ENCODE assay signal across 8 mouse cellular contexts in the genomic region with DNA sequence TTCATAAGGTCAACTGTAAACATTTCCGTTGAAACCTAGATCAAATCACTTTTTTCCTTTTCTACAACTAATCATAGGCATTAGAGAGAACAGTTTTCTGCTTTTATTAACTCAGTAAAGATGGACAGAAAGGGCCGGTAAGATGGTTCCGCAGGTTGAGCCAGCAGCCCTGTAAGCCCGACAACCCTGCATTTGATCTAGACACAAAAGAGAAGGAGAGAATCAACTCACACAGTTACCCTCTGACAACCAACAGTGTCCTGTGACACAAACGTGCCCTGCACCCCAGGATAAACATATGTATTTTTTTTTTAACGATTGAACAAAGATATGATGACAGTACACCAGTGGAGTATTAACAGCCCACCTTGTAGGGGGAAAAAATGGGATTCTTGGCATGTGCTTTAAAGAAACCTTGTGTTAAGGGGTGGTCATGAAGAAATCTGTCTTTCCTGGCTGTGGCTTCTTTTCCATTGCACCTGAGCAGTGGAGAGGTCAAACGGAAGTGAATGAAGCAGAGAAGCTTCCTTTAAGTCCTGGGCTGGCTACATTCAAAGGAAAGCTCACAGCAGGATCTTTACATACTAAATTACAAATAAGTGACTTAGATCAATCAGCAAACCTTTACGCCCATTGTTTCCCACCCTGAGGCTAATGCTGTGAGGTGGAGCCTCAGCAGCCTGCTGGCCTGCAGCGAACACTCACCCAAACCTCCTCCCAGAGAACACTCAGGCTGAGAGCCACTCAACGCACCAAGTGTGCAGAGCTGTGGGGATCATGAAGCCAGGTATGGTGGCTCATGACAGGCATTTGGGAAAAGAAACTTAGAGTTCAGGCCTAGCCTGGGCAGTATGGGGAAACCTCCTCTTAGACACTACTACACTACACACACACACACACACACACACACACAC.
DNase-seq lines count a peak whose midpoint lies in the region; ATAC-seq lines count a peak whose summit lies in the region.

No protein-coding gene starts in this region.

- H3K4me3 ChIP-seq in forebrain, embryonic 15.5 days = no peak overlapping the region
- no peak overlapping the region for H3K4me3 ChIP-seq in forebrain, embryonic 10.5 days
- no peak overlapping the region for H3K4me3 ChIP-seq in neural tube, embryonic 11.5 days (ENCODE audit: low read depth, low read length)
- no peak overlapping the region for H3K4me3 ChIP-seq in stomach, embryonic 16.5 days (replicated peaks; ENCODE audit: low read length)

- no peak overlapping the region for H3K9ac ChIP-seq in forebrain, embryonic 15.5 days (replicated peaks)
- H3K9ac ChIP-seq in neural tube, embryonic 11.5 days (ENCODE audit: low read length) = no peak overlapping the region
- no peak overlapping the region for H3K9ac ChIP-seq in stomach, embryonic 16.5 days (ENCODE audit: low read length)

- peak; percentile 61 for ATAC-seq in forebrain, embryonic 15.5 days (replicated peaks)
- ATAC-seq in neural tube, embryonic 11.5 days (ENCODE audit: insufficient read depth, low FRiP score, low TSS enrichment) = no peak
- peak; percentile 38; the same call in 1 of the 2 replicates for ATAC-seq in stomach, embryonic 16.5 days (ENCODE audit: insufficient read depth, low FRiP score)

- H3K27me3 ChIP-seq in forebrain, embryonic 15.5 days = peaks cover 15% of the 10 kb centered on the region
- peaks cover 58% of the 10 kb centered on the region for H3K27me3 ChIP-seq in forebrain, embryonic 10.5 days (ENCODE audit: poor library complexity, severe bottlenecking)
- H3K27me3 ChIP-seq in neural tube, embryonic 11.5 days (ENCODE audit: control insufficient read depth, insufficient read depth, low read length) = no peaks in the 10 kb centered on the region
- H3K27me3 ChIP-seq in stomach, embryonic 16.5 days (ENCODE audit: control insufficient read depth, insufficient read depth, low read length) = no peaks in the 10 kb centered on the region

- H3K4me2 ChIP-seq in forebrain, embryonic 15.5 days (replicated peaks) = 0 out of 2 replicates have a peak overlapping the region, but pooled peaks have one; percentile 8
- peak overlapping the region; percentile 22; the same call in 1 of the 2 replicates for H3K4me2 ChIP-seq in neural tube, embryonic 11.5 days (ENCODE audit: low read depth)
- peak overlapping the region; percentile 27; the same call in 1 of the 2 replicates for H3K4me2 ChIP-seq in stomach, embryonic 16.5 days (ENCODE audit: low read depth, low read length)

- H3K4me1 ChIP-seq in forebrain, embryonic 15.5 days = peaks cover 4% of the 10 kb centered on the region; the same call in 1 of the 2 replicates
- H3K4me1 ChIP-seq in forebrain, embryonic 10.5 days = peaks cover 37% of the 10 kb centered on the region
- H3K4me1 ChIP-seq in neural tube, embryonic 11.5 days (ENCODE audit: control insufficient read depth, insufficient read depth, low read length) = peaks cover 3% of the 10 kb centered on the region; the same call in 1 of the 2 replicates
- peaks cover 11% of the 10 kb centered on the region for H3K4me1 ChIP-seq in stomach, embryonic 16.5 days (ENCODE audit: control insufficient read depth, insufficient read depth, low read length)

- WGBS in forebrain, embryonic 15.5 days = 13% methylated on average over 10 of the region's 10 CpGs
- WGBS in forebrain, embryonic 10.5 days = 11% methylated on average over 10 of the region's 10 CpGs
- 11% methylated on average over 10 of the region's 10 CpGs for WGBS in neural tube, embryonic 11.5 days
- WGBS in stomach, embryonic 16.5 days = 26% methylated on average over 10 of the region's 10 CpGs

- H3K9me3 ChIP-seq in forebrain, embryonic 15.5 days = no peaks in the 10 kb centered on the region
- H3K9me3 ChIP-seq in forebrain, embryonic 10.5 days = no peaks in the 10 kb centered on the region
- no peaks in the 10 kb centered on the region for H3K9me3 ChIP-seq in neural tube, embryonic 11.5 days (ENCODE audit: control insufficient read depth, low read length)
- no peaks in the 10 kb centered on the region for H3K9me3 ChIP-seq in stomach, embryonic 16.5 days (replicated peaks; ENCODE audit: control insufficient read depth, low read length)

- DNase-seq in forebrain, embryonic 10.5 days (ENCODE audit: extremely low spot score, low spot score) = no peak
- no peak for DNase-seq in neural tube, embryonic 11.5 days (ENCODE audit: low spot score)
- no peak for DNase-seq in neural tube, embryonic 10.5 days (ENCODE audit: extremely low spot score, low spot score)
- peak; percentile 81 to 83 for DNase-seq in lung, adult 18-20 months
- DNase-seq in layer of hippocampus, postnatal 10 days (ENCODE audit: low spot score in 2 of 2) = no peak
- no peak for DNase-seq in embryo, embryonic 11 days

- no peaks in the 10 kb centered on the region for H3K36me3 ChIP-seq in forebrain, embryonic 15.5 days
- H3K36me3 ChIP-seq in forebrain, embryonic 10.5 days (replicated peaks) = no peaks in the 10 kb centered on the region
- H3K36me3 ChIP-seq in neural tube, embryonic 11.5 days (ENCODE audit: control insufficient read depth, insufficient read depth, low read length) = no peaks in the 10 kb centered on the region
- H3K36me3 ChIP-seq in stomach, embryonic 16.5 days (ENCODE audit: control insufficient read depth, insufficient read depth, low read length) = no peaks in the 10 kb centered on the region

- no peak overlapping the region for H3K27ac ChIP-seq in forebrain, embryonic 15.5 days (replicated peaks)
- H3K27ac ChIP-seq in forebrain, embryonic 10.5 days = no peak overlapping the region
- no peak overlapping the region for H3K27ac ChIP-seq in neural tube, embryonic 11.5 days (ENCODE audit: low read depth, low read length)
- H3K27ac ChIP-seq in stomach, embryonic 16.5 days (ENCODE audit: low read length) = peak overlapping the region; percentile 6; the same call in 1 of the 2 replicates

Comparison
In these comparisons a context has a peak if more than half of its experiments do, and no peak if none do; other contexts are left out.
1. DNase-seq: peak in lung, adult 18-20 months (2 of 2); none in forebrain, embryonic 10.5 days (single experiment), neural tube, embryonic 11.5 days (single experiment), neural tube, embryonic 10.5 days (single experiment), layer of hippocampus, postnatal 10 days (0 of 2) and embryo, embryonic 11 days (single experiment).
2. Peak in every context shown above with its lines, with median percentiles within 50 percentile points of each other: H3K4me2 ChIP-seq.